Mouse (Mus musculus): ENCODE measurements around the gene Hfm1. TPM values are rescaled to one million over a fixed set of nuclear protein-coding genes. Genes with fewer than 3 reads are reported as not detected.

The Hfm1 gene
- polyA plus RNA-seq, 1 experiment from 2014 or later: 7.9 TPM

DNA sequence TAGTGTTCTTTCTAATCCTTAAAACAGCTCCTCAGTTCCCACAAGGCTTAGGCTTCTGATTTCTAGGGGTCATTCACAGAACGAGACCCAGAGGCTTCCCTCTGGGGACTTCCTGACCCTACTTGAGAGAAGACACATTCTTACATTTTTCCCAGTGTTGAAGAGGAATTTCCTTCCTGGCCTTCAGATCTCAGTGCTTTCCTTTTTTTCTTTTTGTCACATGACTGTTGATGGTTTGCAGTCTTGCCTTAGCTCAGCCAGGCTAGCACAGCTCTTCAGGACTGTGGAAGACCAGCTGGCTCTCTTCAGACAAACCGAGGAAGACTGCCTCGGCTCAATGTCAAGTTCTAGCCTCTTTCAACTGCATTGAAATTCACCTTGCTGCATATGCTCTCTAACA, 30.3 kb upstream of the Hfm1 start:
- Histone ChIP-seq H3K9ac (ENCODE audit: low read depth, low read length) (no peak overlapping the region), H3K27me3 (ENCODE audit: control insufficient read depth, insufficient read depth, low read depth, low read length) (no peaks in the 10 kb centered on the region), H3K4me3 (ENCODE audit: low read depth, low read length) (no peak overlapping the region), H3K36me3 (ENCODE audit: control insufficient read depth, insufficient read depth, low read length) (no peaks in the 10 kb centered on the region), H3K9me3 (replicated peaks; ENCODE audit: control insufficient read depth, low read length, poor library complexity, severe bottlenecking) (peaks cover 3% of the 10 kb centered on the region; the same call in 1 of the 2 replicates), H3K27ac (ENCODE audit: low read length) (no peak overlapping the region), H3K4me1 (ENCODE audit: control insufficient read depth, insufficient read depth, low read length) (no peaks in the 10 kb centered on the region), H3K4me2 (ENCODE audit: low read length) (no peak overlapping the region)
- WGBS: 69% methylated on average over 3 of the region's 3 CpGs
- no peak for ATAC-seq

DNA sequence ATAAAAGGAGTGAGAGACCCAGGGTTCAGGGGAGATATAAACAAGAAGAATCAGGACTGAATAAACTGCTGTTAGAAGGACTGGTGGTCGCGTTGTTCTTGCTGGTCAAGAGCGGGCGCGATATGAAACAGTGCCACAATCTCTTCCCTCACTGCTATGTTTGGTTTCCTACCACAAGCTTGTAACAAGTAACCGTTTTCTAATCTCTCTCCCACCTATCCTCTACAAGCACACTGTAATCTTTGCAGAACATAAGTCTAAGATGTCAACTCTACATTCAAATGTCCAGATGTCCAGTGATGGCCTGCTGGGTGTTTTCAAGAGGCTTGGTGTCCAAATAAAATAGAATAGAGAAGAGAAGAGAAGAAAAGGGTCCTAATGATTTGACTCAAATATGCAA, 22.6 kb upstream of the Hfm1 start:
- no peak for ATAC-seq
- no peaks in the 10 kb centered on the region for H3K27me3 ChIP-seq (ENCODE audit: control insufficient read depth, insufficient read depth, low read depth, low read length)
- H3K36me3 ChIP-seq (ENCODE audit: control insufficient read depth, insufficient read depth, low read length): no peaks in the 10 kb centered on the region
- H3K4me1 ChIP-seq (ENCODE audit: control insufficient read depth, insufficient read depth, low read length): no peaks in the 10 kb centered on the region
- H3K4me2 ChIP-seq (ENCODE audit: low read length): no peak overlapping the region
- H3K27ac ChIP-seq (ENCODE audit: low read length): no peak overlapping the region
- no peaks in the 10 kb centered on the region for H3K9me3 ChIP-seq (replicated peaks; ENCODE audit: control insufficient read depth, low read length, poor library complexity, severe bottlenecking)
- no peak overlapping the region for H3K4me3 ChIP-seq (ENCODE audit: low read depth, low read length)
- WGBS: 88% methylated on average over 6 of the region's 6 CpGs
- H3K9ac ChIP-seq (ENCODE audit: low read depth, low read length): no peak overlapping the region

DNA sequence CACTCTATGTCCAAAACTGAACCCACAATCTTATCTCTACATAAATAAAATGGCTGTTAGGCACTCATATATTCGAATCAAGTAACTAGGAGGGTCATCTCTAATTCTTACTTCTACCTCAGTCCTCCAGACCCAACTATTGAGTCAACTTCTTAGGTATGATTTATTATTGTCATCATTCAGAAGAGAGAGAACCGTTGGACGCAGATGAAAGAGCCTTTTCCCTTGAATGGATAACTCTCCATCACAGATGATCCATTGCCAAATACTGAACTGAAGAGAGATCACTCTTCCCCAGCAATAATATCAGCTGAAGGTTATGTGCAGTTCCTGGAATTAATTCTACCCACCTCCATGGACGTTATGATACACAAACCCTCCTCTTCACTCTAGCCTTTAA, 20.2 kb upstream of the Hfm1 start:
- no peak for ATAC-seq
- Histone ChIP-seq H3K36me3 (ENCODE audit: control insufficient read depth, insufficient read depth, low read length) (no peaks in the 10 kb centered on the region), H3K9me3 (replicated peaks; ENCODE audit: control insufficient read depth, low read length, poor library complexity, severe bottlenecking) (no peaks in the 10 kb centered on the region), H3K4me2 (ENCODE audit: low read length) (no peak overlapping the region), H3K4me1 (ENCODE audit: control insufficient read depth, insufficient read depth, low read length) (no peaks in the 10 kb centered on the region), H3K4me3 (ENCODE audit: low read depth, low read length) (no peak overlapping the region), H3K9ac (ENCODE audit: low read depth, low read length) (no peak overlapping the region), H3K27me3 (ENCODE audit: control insufficient read depth, insufficient read depth, low read depth, low read length) (no peaks in the 10 kb centered on the region), H3K27ac (ENCODE audit: low read length) (no peak overlapping the region)
- WGBS: 78% methylated on average over 4 of the region's 4 CpGs

DNA sequence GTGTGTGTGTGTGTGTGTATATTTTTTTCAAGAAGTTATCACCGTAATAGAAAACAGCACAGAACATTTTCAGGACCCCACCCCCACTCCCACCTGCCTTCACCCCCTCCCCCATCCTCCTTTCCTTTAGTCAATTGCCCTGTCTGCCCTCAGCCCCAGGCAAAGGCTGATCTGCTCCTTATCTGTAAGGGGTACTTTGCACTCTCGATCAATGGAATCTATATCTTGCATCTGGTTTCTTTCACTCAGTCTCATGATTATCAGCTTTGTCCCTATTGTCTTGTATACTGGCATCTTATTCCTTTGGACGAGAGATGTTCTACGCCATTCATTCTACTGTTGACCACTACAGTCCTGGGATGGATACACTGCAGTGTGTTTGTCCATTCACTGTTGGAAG, 1.9 kb upstream of the Hfm1 start:
- ATAC-seq: no peak
- H3K9ac ChIP-seq (ENCODE audit: low read depth, low read length): no peak overlapping the region
- H3K27me3 ChIP-seq (ENCODE audit: control insufficient read depth, insufficient read depth, low read depth, low read length): no peaks in the 10 kb centered on the region
- H3K4me1 ChIP-seq (ENCODE audit: control insufficient read depth, insufficient read depth, low read length): no peaks in the 10 kb centered on the region
- no peak overlapping the region for H3K4me2 ChIP-seq (ENCODE audit: low read length)
- 80% methylated on average over 4 of the region's 4 CpGs for WGBS
- no peaks in the 10 kb centered on the region for H3K36me3 ChIP-seq (ENCODE audit: control insufficient read depth, insufficient read depth, low read length)
- H3K27ac ChIP-seq (ENCODE audit: low read length): no peak overlapping the region
- no peak overlapping the region for H3K4me3 ChIP-seq (ENCODE audit: low read depth, low read length)
- H3K9me3 ChIP-seq (replicated peaks; ENCODE audit: control insufficient read depth, low read length, poor library complexity, severe bottlenecking): no peaks in the 10 kb centered on the region

DNA sequence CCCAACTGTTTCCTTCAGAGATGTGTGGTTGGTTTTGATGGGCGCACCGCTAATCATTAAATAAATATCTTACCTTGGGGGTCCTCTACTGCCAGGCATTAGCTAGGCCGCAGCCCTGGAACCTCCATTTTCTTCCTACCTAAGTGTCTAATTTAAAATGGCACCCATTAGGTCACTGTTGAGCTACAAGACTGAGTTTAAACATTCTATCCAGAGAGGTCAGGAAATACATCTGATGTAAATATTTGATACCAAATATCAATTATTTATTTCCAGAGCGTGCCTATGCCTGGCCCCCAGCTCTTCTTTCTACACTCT, 207 bp upstream of the Hfm1 start:
- no peak for ATAC-seq
- peak overlapping the region; percentile 92 for H3K27ac ChIP-seq (ENCODE audit: low read length)

DNA sequence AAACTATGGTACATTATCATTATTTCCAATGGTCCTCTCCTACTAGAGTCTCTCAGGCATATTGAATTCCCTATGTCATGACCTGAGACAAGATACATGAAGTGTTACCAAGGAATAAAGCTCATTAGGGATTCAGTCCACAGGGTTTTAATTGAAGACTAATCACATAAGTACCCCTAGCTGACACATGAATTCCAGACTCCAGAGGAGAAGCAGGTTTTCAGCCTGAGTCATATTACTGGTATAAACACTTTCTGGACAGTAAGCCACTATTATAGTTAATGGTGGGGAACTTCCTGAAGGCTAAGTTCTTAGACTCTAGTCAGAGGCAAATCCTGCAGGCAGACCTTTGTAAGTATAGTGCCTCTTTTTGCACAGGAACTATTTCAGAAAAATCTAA, 6.8 kb downstream of the Hfm1 start:
- Histone ChIP-seq H3K27ac (ENCODE audit: low read length) (no peak overlapping the region), H3K4me2 (ENCODE audit: low read length) (no peak overlapping the region), H3K36me3 (ENCODE audit: control insufficient read depth, insufficient read depth, low read length) (no peaks in the 10 kb centered on the region), H3K9me3 (replicated peaks; ENCODE audit: control insufficient read depth, low read length, poor library complexity, severe bottlenecking) (no peaks in the 10 kb centered on the region), H3K27me3 (ENCODE audit: control insufficient read depth, insufficient read depth, low read depth, low read length) (no peaks in the 10 kb centered on the region), H3K9ac (ENCODE audit: low read depth, low read length) (no peak overlapping the region), H3K4me3 (ENCODE audit: low read depth, low read length) (no peak overlapping the region), H3K4me1 (ENCODE audit: control insufficient read depth, insufficient read depth, low read length) (no peaks in the 10 kb centered on the region)
- ATAC-seq: no peak

More for the DNA sequence above, 207 bp upstream of the Hfm1 start:
- H3K4me1 ChIP-seq (ENCODE audit: control insufficient read depth, insufficient read depth, low read length): no peaks in the 10 kb centered on the region
- WGBS: 22% methylated on average over 4 of the region's 4 CpGs
- H3K36me3 ChIP-seq (ENCODE audit: control insufficient read depth, insufficient read depth, low read length): no peaks in the 10 kb centered on the region
- H3K9ac ChIP-seq (ENCODE audit: low read depth, low read length): peak overlapping the region; percentile 81
- peak overlapping the region; percentile 67 for H3K4me2 ChIP-seq (ENCODE audit: low read length)
- H3K9me3 ChIP-seq (replicated peaks; ENCODE audit: control insufficient read depth, low read length, poor library complexity, severe bottlenecking): no peaks in the 10 kb centered on the region
- peak overlapping the region; percentile 60 for H3K4me3 ChIP-seq (ENCODE audit: low read depth, low read length)
- H3K27me3 ChIP-seq (ENCODE audit: control insufficient read depth, insufficient read depth, low read depth, low read length): no peaks in the 10 kb centered on the region

GRCm38 (mm10) chr5:106896879-106897278, 29.2 kb downstream of the Hfm1 start:
- ATAC-seq: no peak
- no peaks in the 10 kb centered on the region for H3K4me1 ChIP-seq (ENCODE audit: control insufficient read depth, insufficient read depth, low read length)
- H3K9ac ChIP-seq (ENCODE audit: low read depth, low read length): no peak overlapping the region
- H3K9me3 ChIP-seq (replicated peaks; ENCODE audit: control insufficient read depth, low read length, poor library complexity, severe bottlenecking): no peaks in the 10 kb centered on the region
- WGBS: 73% methylated on average over 2 of the region's 2 CpGs
- no peaks in the 10 kb centered on the region for H3K27me3 ChIP-seq (ENCODE audit: control insufficient read depth, insufficient read depth, low read depth, low read length)
- no peak overlapping the region for H3K4me2 ChIP-seq (ENCODE audit: low read length)
- no peak overlapping the region for H3K4me3 ChIP-seq (ENCODE audit: low read depth, low read length)
- 0 out of 2 replicates have a peak, but pooled peaks cover 2% of the 10 kb centered on the region for H3K36me3 ChIP-seq (ENCODE audit: control insufficient read depth, insufficient read depth, low read length)
- H3K27ac ChIP-seq (ENCODE audit: low read length): no peak overlapping the region

- H3K27ac ChIP-seq (ENCODE audit: low read length): no peak overlapping the region
- 24% methylated on average over 5 of the region's 5 CpGs for WGBS
- ATAC-seq: no peak
- H3K4me2 ChIP-seq (ENCODE audit: low read length): no peak overlapping the region
- no peak overlapping the region for H3K4me3 ChIP-seq (ENCODE audit: low read depth, low read length)
- H3K27me3 ChIP-seq (ENCODE audit: control insufficient read depth, insufficient read depth, low read depth, low read length): no peaks in the 10 kb centered on the region
- peaks cover 2% of the 10 kb centered on the region; the same call in 1 of the 2 replicates for H3K36me3 ChIP-seq (ENCODE audit: control insufficient read depth, insufficient read depth, low read length)
- H3K9me3 ChIP-seq (replicated peaks; ENCODE audit: control insufficient read depth, low read length, poor library complexity, severe bottlenecking): no peaks in the 10 kb centered on the region
- H3K9ac ChIP-seq (ENCODE audit: low read depth, low read length): no peak overlapping the region
- H3K4me1 ChIP-seq (ENCODE audit: control insufficient read depth, insufficient read depth, low read length): no peaks in the 10 kb centered on the region
Measured at GRCm38 (mm10) chr5:106891773-106892172, 34.3 kb downstream of the Hfm1 start.

DNA sequence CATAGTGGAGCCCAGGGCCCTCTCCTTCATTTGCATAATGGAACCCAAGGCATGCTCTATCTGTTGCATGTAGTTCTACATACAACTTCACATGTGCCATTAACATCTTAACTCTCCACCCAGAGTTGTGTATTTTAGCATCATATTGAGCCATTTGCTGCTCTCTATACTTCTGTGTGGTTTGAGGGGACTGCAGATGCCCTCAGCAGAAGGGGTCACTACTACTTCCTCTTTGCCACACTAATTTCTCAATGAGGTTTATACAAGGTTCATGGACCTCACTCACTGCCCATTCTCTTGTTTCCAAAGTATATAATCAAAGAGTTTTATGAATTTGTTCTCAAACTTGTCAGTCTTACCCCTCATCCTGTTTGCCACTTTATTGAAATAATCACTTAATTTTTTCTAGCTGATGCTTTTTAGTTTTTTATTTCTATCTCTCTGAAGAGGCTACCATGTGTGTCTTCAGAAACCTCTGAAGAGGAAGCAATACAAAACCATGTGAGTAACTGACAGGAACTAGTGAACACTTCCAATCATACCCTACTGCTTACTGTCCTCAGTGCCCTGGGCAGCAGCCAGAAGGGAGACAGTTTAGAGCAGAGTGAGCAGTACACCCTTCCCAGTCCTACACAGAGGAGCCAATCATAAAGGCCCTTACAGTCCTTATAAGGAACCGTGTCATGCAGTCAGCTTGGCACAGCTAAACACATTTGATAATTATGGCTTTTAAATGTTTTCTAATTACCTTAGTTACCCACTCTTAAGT, 38.6 kb downstream of the Hfm1 start:
- Histone ChIP-seq H3K36me3 (ENCODE audit: control insufficient read depth, insufficient read depth, low read length) (peaks cover 2% of the 10 kb centered on the region; the same call in 1 of the 2 replicates), H3K27ac (ENCODE audit: low read length) (no peak overlapping the region), H3K4me1 (ENCODE audit: control insufficient read depth, insufficient read depth, low read length) (no peaks in the 10 kb centered on the region), H3K4me2 (ENCODE audit: low read length) (no peak overlapping the region), H3K4me3 (ENCODE audit: low read depth, low read length) (no peak overlapping the region), H3K9ac (ENCODE audit: low read depth, low read length) (no peak overlapping the region), H3K9me3 (replicated peaks; ENCODE audit: control insufficient read depth, low read length, poor library complexity, severe bottlenecking) (no peaks in the 10 kb centered on the region), H3K27me3 (ENCODE audit: control insufficient read depth, insufficient read depth, low read depth, low read length) (no peaks in the 10 kb centered on the region)
- no peak for ATAC-seq
- 79% methylated on average over 1 of the region's 1 CpGs for WGBS

Data from midbrain, embryonic 16.5 days (tissue).